Mouse (Mus musculus) testis, postnatal 10 days (tissue): Measurements from ENCODE around the gene Gsk3b.
A peak's percentile ranks its signal among the peaks of the same experiment; 100 is the strongest.
"Not testable (repeated sequence)": the region's sequence is repeated elsewhere in the genome, so short reads cannot be mapped to it uniquely, and the experiment has no call there.

Source experiments
- DNase-seq: peaks from one replicate; pipeline ENCODE4 v3.0.0; 2021; ENCODE audit warnings: low spot score

Gene Gsk3b

DNA sequence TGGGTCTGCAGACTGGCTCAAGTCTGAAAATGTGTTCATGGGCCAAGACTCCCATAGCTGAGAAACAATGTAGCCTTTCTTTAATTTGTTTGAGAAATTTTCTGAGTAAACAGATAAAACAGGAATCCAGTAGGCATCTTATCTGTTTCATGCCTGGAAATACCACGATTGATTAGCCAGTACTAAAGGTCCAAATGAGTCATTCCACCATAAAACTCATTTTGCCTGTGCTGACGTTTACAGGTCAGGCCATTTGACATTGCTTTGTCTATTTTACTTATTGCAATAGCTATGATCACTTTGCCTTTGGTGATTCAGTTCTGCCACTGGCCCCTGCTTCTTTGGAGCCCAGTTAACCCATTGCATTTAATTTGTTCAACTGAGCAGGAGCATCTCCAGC, 11.8 kb downstream of the Gsk3b start:
- no peak for DNase-seq

GRCm38 (mm10) chr16:38105453-38105852, 16.7 kb downstream of the Gsk3b start:
- no peak for DNase-seq

GRCm38 (mm10) chr16:38106542-38106941, 17.7 kb downstream of the Gsk3b start:
- no peak for DNase-seq

DNA sequence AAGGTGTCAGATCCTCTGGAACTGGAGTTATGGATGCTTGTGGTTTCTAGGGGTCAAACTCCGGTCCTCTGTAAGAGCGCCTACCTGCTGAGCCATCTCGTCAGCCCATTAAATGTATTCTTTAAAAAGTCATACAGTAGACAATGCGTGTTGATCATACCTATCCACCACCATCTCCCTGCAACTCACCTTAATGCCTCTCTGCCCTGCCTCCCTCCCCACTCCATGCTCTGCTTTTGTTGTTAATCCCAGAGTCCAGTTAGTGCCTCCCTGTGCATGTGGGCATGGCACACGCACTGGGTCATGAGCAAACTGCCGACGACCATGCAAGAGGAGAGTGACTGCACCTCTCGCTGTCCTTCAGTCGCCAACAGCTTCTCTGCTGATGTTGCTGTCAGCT, 21.2 kb downstream of the Gsk3b start:
- no peak for DNase-seq

DNA sequence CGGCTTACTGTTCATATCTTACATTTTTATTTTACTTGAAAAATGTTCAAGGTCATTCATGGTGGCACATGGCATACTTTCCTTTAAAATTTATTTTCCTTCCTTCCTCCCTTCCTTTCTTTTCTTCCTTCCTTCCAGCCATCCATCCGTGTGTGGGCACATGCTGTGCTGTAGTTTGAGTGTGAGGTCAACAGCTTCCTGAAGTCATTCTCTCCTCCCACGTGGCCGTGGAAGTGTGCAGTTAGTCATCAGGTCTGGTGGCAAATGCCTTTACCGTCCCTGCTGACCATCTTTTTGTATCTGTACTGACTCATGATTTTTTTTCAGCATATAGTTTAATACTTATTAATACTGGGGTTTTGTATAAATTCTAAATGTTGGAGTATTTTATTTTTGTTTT, 21.8 kb downstream of the Gsk3b start:
- DNase-seq: no peak

DNA sequence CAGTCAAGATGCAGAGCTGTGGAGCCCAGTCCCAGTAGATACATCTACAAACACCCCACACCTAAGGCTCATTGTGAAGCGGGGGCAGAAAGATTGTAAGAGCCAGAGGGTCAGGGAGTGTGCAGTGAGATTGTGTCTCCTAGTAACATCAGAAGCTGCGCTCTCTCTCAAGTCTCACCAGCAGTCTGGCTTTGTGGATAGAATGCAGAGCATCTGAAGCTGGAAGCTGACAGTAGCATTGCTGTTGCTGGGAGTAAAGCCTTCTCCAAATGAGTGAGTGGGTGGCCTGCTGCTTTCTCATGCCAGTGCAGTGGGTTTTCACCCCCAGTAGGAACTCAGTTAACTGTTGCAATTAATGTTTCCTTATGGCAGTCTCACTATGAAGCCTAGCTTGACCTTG, 25.3 kb downstream of the Gsk3b start:
- DNase-seq: no peak

DNA sequence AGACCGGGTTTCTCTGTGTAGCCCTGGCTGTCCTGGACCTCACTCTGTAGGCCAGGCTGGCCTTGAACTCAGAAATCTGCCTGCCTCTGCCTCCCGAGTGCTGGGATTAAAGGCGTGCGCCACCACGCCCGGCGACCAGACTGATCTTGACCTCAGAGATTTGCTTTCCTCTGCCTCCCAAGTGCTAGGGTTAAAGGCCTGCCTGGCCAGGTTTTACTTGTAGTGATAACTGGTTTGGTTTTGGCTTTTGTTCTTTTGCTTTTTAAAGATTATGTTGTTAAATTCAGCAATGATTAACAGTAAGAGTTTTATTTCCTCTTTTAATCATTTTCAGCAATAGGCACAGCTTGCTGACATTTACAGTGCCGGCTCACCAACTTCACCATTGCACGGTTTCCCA, 29.1 kb downstream of the Gsk3b start:
- DNase-seq: not testable (repeated sequence)

- DNase-seq: no peak
Observed at GRCm38 (mm10) chr16:38118723-38119122, 29.9 kb downstream of the Gsk3b start.

DNA sequence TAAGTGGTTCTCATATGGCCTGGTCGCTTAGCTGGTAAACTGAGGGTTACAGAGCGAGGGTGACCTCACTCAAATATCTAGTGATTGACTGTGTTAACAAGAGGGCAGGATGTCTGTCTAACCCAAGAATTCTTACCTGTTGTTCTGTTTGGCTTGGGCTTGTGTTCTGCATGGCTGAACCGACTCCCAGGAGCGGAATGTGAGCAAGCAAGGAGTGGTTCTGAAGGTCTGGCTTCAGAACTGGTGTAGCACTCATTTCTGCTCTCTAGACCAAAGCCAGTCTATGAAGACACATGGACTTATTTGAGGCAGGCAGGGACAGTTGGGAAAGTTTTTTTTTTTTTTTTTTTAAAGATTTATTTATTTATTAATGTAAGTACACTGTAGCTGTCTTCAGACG, 30.5 kb downstream of the Gsk3b start:
- DNase-seq: no peak

GRCm38 (mm10) chr16:38129171-38129570, 40.4 kb downstream of the Gsk3b start:
- no peak for DNase-seq

- DNase-seq: no peak
Observed at GRCm38 (mm10) chr16:38131041-38131440, 42.2 kb downstream of the Gsk3b start.

- no peak for DNase-seq
Observed at GRCm38 (mm10) chr16:38131756-38132155, 43.0 kb downstream of the Gsk3b start.

- no peak for DNase-seq
Observed at GRCm38 (mm10) chr16:38132210-38132609, 43.4 kb downstream of the Gsk3b start.

GRCm38 (mm10) chr16:38137296-38137695, 48.5 kb downstream of the Gsk3b start:
- peak; percentile 53 for DNase-seq

DNA sequence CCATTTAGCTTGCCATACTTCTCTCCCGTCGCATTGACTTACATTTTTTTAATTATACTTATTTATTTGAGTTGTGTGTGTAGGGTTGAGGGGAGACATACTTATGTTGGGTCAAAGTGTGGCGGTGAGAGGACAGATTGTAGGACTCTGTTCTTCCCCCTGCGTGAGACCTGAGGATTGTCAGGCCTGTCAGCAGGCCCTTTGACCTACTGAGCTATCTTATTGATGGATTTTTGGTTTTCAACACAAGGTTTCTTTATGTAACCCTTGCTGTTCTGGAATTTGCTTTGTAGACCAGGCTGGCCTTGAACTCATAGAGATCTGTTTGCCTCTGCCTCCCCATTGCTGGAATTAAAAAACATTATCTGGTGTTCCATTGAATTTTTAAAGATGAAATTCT, 56.1 kb downstream of the Gsk3b start:
- no peak for DNase-seq

DNA sequence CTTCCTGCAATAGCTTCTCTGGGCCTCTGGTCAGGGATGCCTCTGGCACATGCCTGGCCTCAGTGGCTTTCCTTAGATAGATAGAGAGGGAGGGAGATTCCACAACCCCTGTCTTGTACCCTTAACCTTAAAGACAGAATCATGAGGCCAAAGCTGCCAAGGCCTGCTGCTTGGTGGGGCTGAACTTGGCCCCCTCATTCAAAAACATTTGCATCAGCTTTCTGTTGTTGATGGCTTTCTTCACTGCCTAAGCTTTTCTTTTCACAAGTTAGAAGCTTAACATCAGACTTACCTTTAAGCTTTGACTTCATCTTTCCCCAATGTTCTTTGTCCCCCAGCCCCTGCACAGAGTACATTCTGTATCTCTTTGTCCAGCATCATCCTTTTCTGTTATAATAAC, 61.8 kb downstream of the Gsk3b start:
- no peak for DNase-seq

GRCm38 (mm10) chr16:38157854-38158622, 69.2 kb downstream of the Gsk3b start:
- no peak for DNase-seq

DNA sequence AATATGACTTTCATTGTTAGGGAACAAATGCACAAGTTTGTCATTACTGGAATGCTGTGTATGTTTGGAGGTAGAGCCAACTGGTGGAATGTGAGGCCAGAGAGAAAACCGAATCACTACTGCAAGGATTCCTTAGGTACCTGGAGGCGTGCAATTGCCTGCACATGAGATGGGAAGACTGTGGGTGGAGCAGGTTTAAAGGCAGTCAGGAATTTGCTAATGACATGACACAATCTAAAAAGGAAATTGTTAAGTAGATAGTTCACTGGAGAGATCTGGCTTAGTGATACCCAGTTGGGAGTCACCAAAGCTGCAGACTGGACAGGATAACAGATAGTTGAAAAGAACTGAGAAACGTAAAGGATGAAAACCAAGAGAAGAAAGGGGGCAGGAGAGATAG, 73.2 kb downstream of the Gsk3b start:
- no peak for DNase-seq

DNA sequence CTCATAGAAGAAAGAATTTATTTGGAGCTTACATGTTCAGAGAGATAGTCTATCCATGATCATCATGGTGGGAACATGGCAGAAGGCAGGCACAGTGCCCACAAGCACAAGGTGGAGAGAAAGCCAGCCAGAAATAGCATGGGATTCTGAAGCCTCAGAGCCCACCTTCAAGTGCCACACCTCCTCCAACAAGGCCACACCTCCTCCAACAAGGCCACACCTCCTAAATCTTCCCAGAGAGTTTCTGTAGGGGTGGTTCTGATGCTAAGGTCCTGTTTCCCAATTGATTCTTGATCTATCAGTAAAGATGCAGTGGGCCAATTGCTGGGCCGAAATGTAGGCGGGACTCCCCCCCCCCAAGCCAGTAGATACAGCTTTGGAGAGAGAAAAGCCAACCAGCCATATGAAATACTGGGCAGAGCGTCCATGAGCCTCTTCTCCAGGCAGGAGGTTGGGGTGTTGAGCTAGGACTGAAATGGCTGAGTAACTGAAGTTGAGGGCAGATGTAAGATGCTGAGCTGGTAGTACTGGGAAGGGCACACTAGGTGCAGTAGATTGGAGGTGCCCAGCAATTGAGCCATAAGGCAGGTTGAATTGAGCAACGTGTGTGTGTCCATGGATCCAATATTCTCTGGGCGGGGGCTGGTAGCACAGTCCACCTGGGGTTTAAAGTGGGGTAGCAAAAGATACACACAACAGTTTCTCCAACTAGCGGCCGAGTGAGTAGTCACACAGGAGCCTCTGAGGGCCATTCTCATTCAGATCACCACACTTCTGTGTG, 76.2 kb downstream of the Gsk3b start:
- DNase-seq: no peak

GRCm38 (mm10) chr16:38168971-38169370, 80.2 kb downstream of the Gsk3b start:
- no peak for DNase-seq

- DNase-seq: no peak
Observed at GRCm38 (mm10) chr16:38179150-38179549, 90.3 kb downstream of the Gsk3b start.

GRCm38 (mm10) chr16:38181421-38181820, 92.6 kb downstream of the Gsk3b start:
- no peak for DNase-seq

DNA sequence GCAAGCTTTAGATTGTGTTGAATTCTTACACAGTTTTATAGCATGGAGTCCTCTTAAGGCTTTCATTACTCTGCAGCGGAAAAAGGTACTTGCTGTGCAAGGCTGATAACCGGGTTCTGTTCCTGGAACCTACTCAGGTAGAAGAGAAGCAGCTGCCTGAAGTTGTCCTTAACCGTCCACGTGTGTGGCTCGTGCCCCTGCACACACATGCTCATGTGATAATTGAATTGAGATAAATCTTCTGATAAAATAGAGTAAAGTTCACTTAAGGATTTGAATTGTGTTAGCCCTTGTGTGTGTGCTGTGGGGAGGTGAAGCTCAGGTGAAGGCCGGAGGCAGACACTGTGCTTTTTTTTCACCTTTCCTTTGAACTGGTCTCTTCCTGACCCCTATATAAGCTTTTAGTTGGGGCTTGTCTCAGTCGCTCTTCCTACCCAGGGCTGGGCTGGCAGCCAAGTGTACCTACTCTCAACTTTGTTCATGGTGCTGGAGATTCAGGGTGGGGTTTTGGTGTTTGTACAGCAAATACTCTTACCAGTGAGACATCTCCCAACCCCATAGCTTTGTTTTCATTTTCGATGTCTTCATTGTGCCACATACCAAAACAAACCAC, 96.0 kb downstream of the Gsk3b start:
- no peak for DNase-seq
